Mouse (Mus musculus): ENCODE data around the gene Olfr1489. TPM values are rescaled to one million over a fixed set of nuclear protein-coding genes. Genes with fewer than 3 reads are reported as not detected.
"Not testable (repeated sequence)": the region's sequence is repeated elsewhere in the genome, so short reads cannot be mapped to it uniquely, and the experiment has no call there.

The Olfr1489 gene
- not detected in 2 replicates for polyA plus RNA-seq (2016; fragmentation: Nextera tagmentation; extraction: Ambion mirVana)

DNA sequence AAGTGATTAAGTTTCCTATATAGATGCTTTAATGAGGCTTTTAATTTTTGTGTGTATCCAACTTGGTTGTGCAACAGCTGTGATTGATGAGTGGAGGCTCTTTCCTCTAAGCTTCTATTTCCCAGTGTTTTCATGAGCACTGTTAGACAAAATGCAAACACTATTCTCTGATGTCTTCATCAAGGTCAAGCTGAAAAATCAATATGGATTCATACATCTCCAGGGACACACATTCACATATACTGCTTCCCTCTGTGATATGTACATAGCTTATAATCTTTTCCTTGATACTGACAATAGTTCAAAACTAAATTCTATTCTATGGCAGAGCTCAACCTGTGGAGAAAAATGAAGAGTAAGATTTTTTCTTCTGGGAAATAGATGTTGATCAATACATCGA lies at the start of gene Olfr1489:
Gene Olfr1489, plus strand, starts transcription at position 301 of the 400 bp plus-strand sequence.
- Histone ChIP-seq H3K9me3 (peaks cover 13% of the 10 kb centered on the region; the same call in 1 of the 2 replicates), H3K4me1 (no peaks in the 10 kb centered on the region), H3K4me2 (replicated peaks) (no peak within 1 kb of the TSS), H3K36me3 (no peaks in the 10 kb centered on the region), H3K4me3 (no peak within 1 kb of the TSS), H3K9ac (replicated peaks) (no peak within 1 kb of the TSS), H3K27me3 (no peaks in the 10 kb centered on the region), H3K27ac (replicated peaks) (no peak within 1 kb of the TSS)
- ATAC-seq (ENCODE audit: low FRiP score, low read depth), result no peak
- 87% methylated on average over 1 of the region's 1 CpGs for WGBS

DNA sequence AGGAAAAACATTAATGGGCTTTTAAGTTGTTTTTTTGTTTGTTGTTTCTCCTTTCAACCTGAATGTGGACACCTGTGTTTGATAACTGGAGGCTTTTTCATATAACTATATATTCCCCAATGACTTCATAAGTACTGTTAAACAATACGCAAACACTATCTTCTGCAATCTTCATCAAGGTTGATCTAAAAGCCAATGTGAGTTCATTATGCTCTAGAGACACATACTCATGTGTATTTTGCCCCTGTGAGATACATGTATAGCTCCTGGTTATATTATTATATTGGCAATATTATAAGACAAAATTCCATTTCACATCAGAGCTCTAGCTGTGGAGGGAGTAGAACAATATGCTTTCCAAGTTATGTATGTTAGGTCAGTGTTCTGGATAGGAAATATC lies 48.2 kb upstream of the Olfr1489 start, which contains the start of gene Olfr1484:
Gene Olfr1484, plus strand, starts transcription at position 301 of the 400 bp plus-strand sequence.
- H3K4me2 ChIP-seq (replicated peaks), result no peak within 1 kb of the TSS
- no peaks in the 10 kb centered on the region for H3K36me3 ChIP-seq
- H3K9ac ChIP-seq (replicated peaks), result no peak within 1 kb of the TSS
- no peaks in the 10 kb centered on the region; the same call in 1 of the 2 replicates for H3K9me3 ChIP-seq
- H3K27ac ChIP-seq (replicated peaks), result no peak within 1 kb of the TSS
- no peak for ATAC-seq (ENCODE audit: low FRiP score, low read depth)
- no peak within 1 kb of the TSS for H3K4me3 ChIP-seq
- no peaks in the 10 kb centered on the region for H3K27me3 ChIP-seq
- H3K4me1 ChIP-seq, result no peaks in the 10 kb centered on the region
- 92% methylated on average over 1 of the region's 1 CpGs for WGBS

DNA sequence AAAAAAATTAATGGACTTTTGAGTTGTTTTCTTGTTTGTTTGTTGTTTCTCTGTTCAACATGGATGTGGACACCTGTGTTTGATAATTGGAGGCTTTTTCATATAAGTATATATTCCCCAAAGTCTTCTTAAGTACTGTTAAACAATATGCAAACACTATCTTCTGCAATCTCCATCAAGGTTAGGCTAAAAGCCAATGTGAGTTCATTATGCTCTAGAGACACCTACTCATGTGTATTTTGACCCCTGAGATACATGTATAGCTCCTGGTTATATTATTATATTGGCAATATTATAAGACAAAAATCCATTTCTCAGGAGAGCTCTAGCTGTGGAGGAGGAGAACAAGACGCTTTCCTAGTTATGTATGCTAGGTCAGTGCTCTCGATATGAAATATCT lies 14.3 kb upstream of the Olfr1489 start, which contains the start of gene Olfr1487:
Gene Olfr1487, plus strand, starts transcription at position 301 of the 400 bp plus-strand sequence.
- not testable (repeated sequence) for H3K4me3 ChIP-seq; H3K27me3 ChIP-seq; H3K4me1 ChIP-seq; H3K36me3 ChIP-seq; H3K9ac ChIP-seq (replicated peaks); ATAC-seq (ENCODE audit: low FRiP score, low read depth); H3K27ac ChIP-seq (replicated peaks); H3K4me2 ChIP-seq (replicated peaks)
- H3K9me3 ChIP-seq, result peaks cover 19% of the 10 kb centered on the region
- WGBS, result 90% methylated on average over 2 of the region's 2 CpGs

DNA sequence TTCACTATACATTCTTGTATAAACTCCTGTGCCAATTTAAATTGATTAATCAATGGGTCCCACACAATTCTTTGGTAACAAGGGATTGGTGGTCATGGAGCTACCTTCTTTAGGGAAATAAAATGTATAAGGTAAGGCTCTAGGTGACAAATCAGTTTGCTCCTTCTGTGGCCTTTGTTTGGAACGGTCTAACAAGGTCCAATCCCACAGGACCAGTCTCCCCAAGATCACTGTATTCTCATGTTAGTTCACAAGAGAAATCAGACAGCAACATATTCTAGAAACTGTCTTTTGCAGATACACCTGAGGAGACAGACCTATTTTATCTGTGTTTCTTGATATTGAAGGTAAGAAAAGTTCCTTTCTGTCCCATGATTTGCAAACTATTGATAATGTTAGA lies 19.4 kb downstream of the Olfr1489 start, which contains the start of gene Olfr1490:
Gene Olfr1490, plus strand, starts transcription at position 301 of the 400 bp plus-strand sequence.
- 65% methylated on average over 1 of the region's 1 CpGs for WGBS
- no peaks in the 10 kb centered on the region for H3K36me3 ChIP-seq
- no peaks in the 10 kb centered on the region for H3K4me1 ChIP-seq
- H3K9me3 ChIP-seq, result peaks cover 17% of the 10 kb centered on the region
- H3K27me3 ChIP-seq, result no peaks in the 10 kb centered on the region
- H3K4me2 ChIP-seq (replicated peaks), result no peak within 1 kb of the TSS
- no peak within 1 kb of the TSS for H3K9ac ChIP-seq (replicated peaks)
- ATAC-seq (ENCODE audit: low FRiP score, low read depth), result no peak
- H3K27ac ChIP-seq (replicated peaks), result no peak within 1 kb of the TSS
- H3K4me3 ChIP-seq, result no peak within 1 kb of the TSS

Small RNA genes lying within 50 kb of the gene (microRNA-seq; reads per million reads assigned to microRNA genes)
- gene Gm22323, result not detected
- not detected for gene Gm23931

Other genes with a start within 250 kb of the Olfr1489 start
- not detected in 2 replicates for gene Olfr1469, start 223.8 kb upstream of the Olfr1489 start, polyA plus RNA-seq (2016; fragmentation: Nextera tagmentation; extraction: Ambion mirVana)
- gene Olfr1471, start 188.2 kb upstream of the Olfr1489 start, polyA plus RNA-seq (2016; fragmentation: Nextera tagmentation; extraction: Ambion mirVana), result not detected in 2 replicates
- not detected in 2 replicates for gene Olfr1472, start 175.5 kb upstream of the Olfr1489 start, polyA plus RNA-seq (2016; fragmentation: Nextera tagmentation; extraction: Ambion mirVana)
- not detected in 2 replicates for gene Olfr1474, start 162.1 kb upstream of the Olfr1489 start, polyA plus RNA-seq (2016; fragmentation: Nextera tagmentation; extraction: Ambion mirVana)
- not detected in 2 replicates for gene Olfr1475, start 151.4 kb upstream of the Olfr1489 start, polyA plus RNA-seq (2016; fragmentation: Nextera tagmentation; extraction: Ambion mirVana)
- not detected in 2 replicates for gene Olfr1477, start 131.1 kb upstream of the Olfr1489 start, polyA plus RNA-seq (2016; fragmentation: Nextera tagmentation; extraction: Ambion mirVana)
- gene Olfr1480, start 103.7 kb upstream of the Olfr1489 start, polyA plus RNA-seq (2016; fragmentation: Nextera tagmentation; extraction: Ambion mirVana), result not detected in 2 replicates
- gene Olfr1484, start 48.1 kb upstream of the Olfr1489 start, polyA plus RNA-seq (2016; fragmentation: Nextera tagmentation; extraction: Ambion mirVana), result not detected in 2 replicates
- gene Olfr1487, start 14.2 kb upstream of the Olfr1489 start, polyA plus RNA-seq (2016; fragmentation: Nextera tagmentation; extraction: Ambion mirVana), result not detected in 2 replicates
- not detected in 2 replicates for gene Olfr1490, start 19.5 kb downstream of the Olfr1489 start, polyA plus RNA-seq (2016; fragmentation: Nextera tagmentation; extraction: Ambion mirVana)
- gene Olfr1491, start 65.6 kb downstream of the Olfr1489 start, polyA plus RNA-seq (2016; fragmentation: Nextera tagmentation; extraction: Ambion mirVana), result not detected in 2 replicates
- not detected in 2 replicates for gene Olfr1493-ps1, start 91.7 kb downstream of the Olfr1489 start, polyA plus RNA-seq (2016; fragmentation: Nextera tagmentation; extraction: Ambion mirVana)
- not detected in 2 replicates for gene Olfr1494, start 108.1 kb downstream of the Olfr1489 start, polyA plus RNA-seq (2016; fragmentation: Nextera tagmentation; extraction: Ambion mirVana)
- gene Olfr1495, start 133.0 kb downstream of the Olfr1489 start, polyA plus RNA-seq (2016; fragmentation: Nextera tagmentation; extraction: Ambion mirVana), result not detected in 2 replicates
- not detected in 2 replicates for gene Olfr1496, start 146.3 kb downstream of the Olfr1489 start, polyA plus RNA-seq (2016; fragmentation: Nextera tagmentation; extraction: Ambion mirVana)
- not detected in 2 replicates for gene Olfr1497, start 166.6 kb downstream of the Olfr1489 start, polyA plus RNA-seq (2016; fragmentation: Nextera tagmentation; extraction: Ambion mirVana)
- gene Olfr1499, start 187.8 kb downstream of the Olfr1489 start, polyA plus RNA-seq (2016; fragmentation: Nextera tagmentation; extraction: Ambion mirVana), result not detected in 2 replicates
- gene Olfr1500, start 198.9 kb downstream of the Olfr1489 start, polyA plus RNA-seq (2016; fragmentation: Nextera tagmentation; extraction: Ambion mirVana), result not detected in 2 replicates
- gene Olfr1501, start 219.1 kb downstream of the Olfr1489 start, polyA plus RNA-seq (2016; fragmentation: Nextera tagmentation; extraction: Ambion mirVana), result not detected in 2 replicates
- not detected in 2 replicates for gene Olfr1502, start 230.2 kb downstream of the Olfr1489 start, polyA plus RNA-seq (2016; fragmentation: Nextera tagmentation; extraction: Ambion mirVana)